Mouse (Mus musculus) thymus, adult 2 months (tissue): ENCODE measurements at regions not wholly inside any gene's neighbourhood (a gene's known extent, or its start where the extent isn't known, plus 50 kb on each side); places are given as distances from the start of the nearest gene placed in this dataset.

ENCODE experiments used
- CTCF ChIP-seq: fragments of 200-500 bp; IDR thresholded peaks from 2 replicates; pipeline ENCODE4 v1.5.1; 2012; ENCODE audit warnings: mild to moderate bottlenecking, control low read depth, low read length, moderate library complexity, borderline replicate concordance; ENCODE audit not compliant: control insufficient read depth, poor library complexity, insufficient read depth; ENCODE audit errors: extremely low read depth
- POLR2A ChIP-seq: fragments of 200-500 bp; IDR thresholded peaks from 2 replicates; pipeline ENCODE4 v1.6.1; 2012; ENCODE audit warnings: mild to moderate bottlenecking, low read length, control low read depth, moderate library complexity; ENCODE audit not compliant: control insufficient read depth, poor library complexity, insufficient read depth; ENCODE audit errors: extremely low read depth

GRCm38 (mm10) chr6:148653216-148653615 lies 178.1 kb downstream of the Ipo8 start:
- no peak for TF ChIP-seq CTCF
- TF ChIP-seq POLR2A: no peak
